Mouse (Mus musculus) embryonic facial prominence, embryonic 13.5 days (tissue): ENCODE measurements around the gene Arhgap9. TPM values are rescaled to one million over a fixed set of nuclear protein-coding genes. Genes with fewer than 3 reads are reported as not detected.
A peak's percentile ranks its signal among the peaks of the same experiment; 100 is the strongest.

Experiments
- ATAC-seq: fragments of 200-750 bp; cut with Nextera tagmentation; 2 replicates; pipeline ENCODE4 v1.8.0; 2017; ENCODE audit warnings: low read depth; ENCODE audit not compliant: insufficient number of reproducible peaks, insufficient read depth, low FRiP score, low TSS enrichment
- H3K27ac ChIP-seq: fragments of 300-500 bp; sonication (generic); 2 replicates; pipeline ENCODE4 v1.5.1; 2015; ENCODE audit warnings: moderate library complexity, mild to moderate bottlenecking, inconsistent platforms
- H3K27me3 ChIP-seq: fragments of 300-500 bp; sonication (generic); 2 replicates; pipeline ENCODE4 v1.6.1; 2015; ENCODE audit warnings: mild to moderate bottlenecking, inconsistent platforms
- H3K36me3 ChIP-seq: fragments of 300-500 bp; sonication (generic); 2 replicates; pipeline ENCODE4 v1.6.1; 2015; ENCODE audit warnings: mild to moderate bottlenecking, inconsistent platforms
- H3K4me1 ChIP-seq: fragments of 300-500 bp; sonication (generic); 2 replicates; pipeline ENCODE4 v1.6.1; 2015; ENCODE audit warnings: inconsistent platforms
- H3K4me2 ChIP-seq: fragments of 300-500 bp; sonication (generic); 2 replicates; pipeline ENCODE4 v1.6.1; 2015; ENCODE audit warnings: moderate library complexity, mild to moderate bottlenecking, inconsistent platforms
- H3K4me3 ChIP-seq: fragments of 300-500 bp; sonication (generic); 2 replicates; pipeline ENCODE4 v1.5.1; 2015; ENCODE audit warnings: mild to moderate bottlenecking, inconsistent platforms
- H3K9ac ChIP-seq: fragments of 300-500 bp; sonication (generic); 2 replicates; pipeline ENCODE4 v1.6.1; 2015; ENCODE audit warnings: mild to moderate bottlenecking, inconsistent platforms
- H3K9me3 ChIP-seq: fragments of 300-500 bp; sonication (generic); 2 replicates; pipeline ENCODE4 v1.6.1; 2016; ENCODE audit warnings: inconsistent platforms
- WGBS: fragments of 180-500 bp; shearing (Covaris S2); methylation state at CpG from one replicate; pipeline ENCODE4 v1.1.7; 2015; ENCODE audit warnings: mixed read lengths; 5-methylcytosine and 5-hydroxymethylcytosine counted together
- polyA plus RNA-seq: library from polyadenylated mRNA; unstranded; fragments of >200 nt; fragmentation: Nextera tagmentation; extraction: Ambion mirVana; gene quantifications from 2 replicates; pipeline ENCODE4 v1.2.1, GENCODE M21; 2015

The Arhgap9 gene
- polyA plus RNA-seq, 1 experiment from 2014 or later, result 3.4 TPM

- H3K9ac ChIP-seq, result peak overlapping the region; percentile 84
- no peaks in the 10 kb centered on the region for H3K9me3 ChIP-seq
- no peaks in the 10 kb centered on the region for H3K27me3 ChIP-seq
- ATAC-seq, result no peak
- H3K4me2 ChIP-seq, result peak overlapping the region; percentile 89
- peak overlapping the region; percentile 97 for H3K27ac ChIP-seq
- peaks cover 65% of the 10 kb centered on the region for H3K4me1 ChIP-seq
- H3K36me3 ChIP-seq, result peaks cover 51% of the 10 kb centered on the region
- peak overlapping the region; percentile 70 for H3K4me3 ChIP-seq
- WGBS, result 80% methylated on average over 15 of the region's 15 CpGs
Observed at GRCm38 (mm10) chr10:127287271-127287935, 34.4 kb upstream of the Arhgap9 start.

- Histone ChIP-seq H3K4me2 (peak overlapping the region; percentile 89), H3K9me3 (no peaks in the 10 kb centered on the region), H3K36me3 (peaks cover 47% of the 10 kb centered on the region), H3K4me1 (peaks cover 70% of the 10 kb centered on the region), H3K4me3 (peak overlapping the region; percentile 70), H3K9ac (peak overlapping the region; percentile 84), H3K27me3 (no peaks in the 10 kb centered on the region), H3K27ac (peak overlapping the region; percentile 97)
- WGBS, result 1% methylated on average over 3 of the region's 3 CpGs
- no peak for ATAC-seq
Observed at GRCm38 (mm10) chr10:127287936-127288293, 33.8 kb upstream of the Arhgap9 start.

- H3K27ac ChIP-seq, result peak overlapping the region; percentile 97
- H3K4me3 ChIP-seq, result peak overlapping the region; percentile 70
- peaks cover 74% of the 10 kb centered on the region for H3K4me1 ChIP-seq
- no peaks in the 10 kb centered on the region for H3K27me3 ChIP-seq
- H3K9me3 ChIP-seq, result no peaks in the 10 kb centered on the region
- H3K4me2 ChIP-seq, result peak overlapping the region; percentile 89
- peak; percentile 35 for ATAC-seq
- H3K9ac ChIP-seq, result peak overlapping the region; percentile 84
- WGBS, result under 1% methylated on average over 22 of the region's 28 CpGs
- H3K36me3 ChIP-seq, result peaks cover 47% of the 10 kb centered on the region
Observed at GRCm38 (mm10) chr10:127288328-127288799, 33.4 kb upstream of the Arhgap9 start.

- Histone ChIP-seq H3K4me2 (peak within 1 kb of the TSS; percentile 89), H3K27ac (peak within 1 kb of the TSS; percentile 97), H3K4me3 (peak within 1 kb of the TSS; percentile 70), H3K36me3 (peaks cover 46% of the 10 kb centered on the region), H3K9me3 (no peaks in the 10 kb centered on the region), H3K4me1 (peaks cover 76% of the 10 kb centered on the region), H3K27me3 (no peaks in the 10 kb centered on the region), H3K9ac (peak within 1 kb of the TSS; percentile 84)
- ATAC-seq, result peak; percentile 10; the same call in 1 of the 2 replicates
- under 1% methylated on average over 47 of the region's 65 CpGs for WGBS
Observed at GRCm38 (mm10) chr10:127288800-127289572, 32.8 kb upstream of the Arhgap9 start, which contains the start of gene Mbd6. Mbd6 (minus strand) TSS chr10:127289018.

GRCm38 (mm10) chr10:127289573-127290191, 32.1 kb upstream of the Arhgap9 start:
- no peaks in the 10 kb centered on the region for H3K9me3 ChIP-seq
- H3K4me2 ChIP-seq, result peak overlapping the region; percentile 89
- no peak for ATAC-seq
- WGBS, result 3% methylated on average over 15 of the region's 15 CpGs
- H3K27ac ChIP-seq, result peak overlapping the region; percentile 97
- peaks cover 69% of the 10 kb centered on the region for H3K4me1 ChIP-seq
- H3K4me3 ChIP-seq, result peak overlapping the region; percentile 70
- H3K27me3 ChIP-seq, result no peaks in the 10 kb centered on the region
- H3K36me3 ChIP-seq, result peaks cover 46% of the 10 kb centered on the region
- H3K9ac ChIP-seq, result peak overlapping the region; percentile 84

GRCm38 (mm10) chr10:127290307-127290929, 31.3 kb upstream of the Arhgap9 start:
- H3K9ac ChIP-seq, result peak overlapping the region; percentile 84
- WGBS, result under 1% methylated on average over 46 of the region's 47 CpGs
- peak overlapping the region; percentile 70 for H3K4me3 ChIP-seq
- no peaks in the 10 kb centered on the region for H3K9me3 ChIP-seq
- H3K27me3 ChIP-seq, result no peaks in the 10 kb centered on the region
- ATAC-seq, result peak; percentile 86
- peak overlapping the region; percentile 97 for H3K27ac ChIP-seq
- H3K4me1 ChIP-seq, result peaks cover 61% of the 10 kb centered on the region
- H3K4me2 ChIP-seq, result peak overlapping the region; percentile 89
- H3K36me3 ChIP-seq, result peaks cover 46% of the 10 kb centered on the region

- peak overlapping the region; percentile 89 for H3K4me2 ChIP-seq
- no peaks in the 10 kb centered on the region for H3K9me3 ChIP-seq
- no peaks in the 10 kb centered on the region for H3K27me3 ChIP-seq
- ATAC-seq, result peak; percentile 48
- H3K36me3 ChIP-seq, result peaks cover 46% of the 10 kb centered on the region
- H3K9ac ChIP-seq, result peak overlapping the region; percentile 81
- H3K27ac ChIP-seq, result peak overlapping the region; percentile 97
- WGBS, result 1% methylated on average over 19 of the region's 19 CpGs
- peaks cover 53% of the 10 kb centered on the region for H3K4me1 ChIP-seq
- H3K4me3 ChIP-seq, result peak overlapping the region; percentile 70
Observed at GRCm38 (mm10) chr10:127290930-127291880, 30.6 kb upstream of the Arhgap9 start.

GRCm38 (mm10) chr10:127291881-127292638, 29.7 kb upstream of the Arhgap9 start:
- Histone ChIP-seq H3K27me3 (no peaks in the 10 kb centered on the region), H3K4me1 (peaks cover 45% of the 10 kb centered on the region), H3K4me2 (peak overlapping the region; percentile 89), H3K36me3 (peaks cover 46% of the 10 kb centered on the region), H3K4me3 (peak overlapping the region; percentile 70), H3K9ac (peak overlapping the region; percentile 81), H3K9me3 (no peaks in the 10 kb centered on the region), H3K27ac (peak overlapping the region; percentile 97)
- 46% methylated on average over 5 of the region's 5 CpGs for WGBS
- ATAC-seq, result no peak

- peaks cover 52% of the 10 kb centered on the region for H3K36me3 ChIP-seq
- no peaks in the 10 kb centered on the region for H3K27me3 ChIP-seq
- ATAC-seq, result no peak
- H3K9me3 ChIP-seq, result no peaks in the 10 kb centered on the region
- 76% methylated on average over 6 of the region's 6 CpGs for WGBS
- H3K27ac ChIP-seq, result no peak overlapping the region
- no peak overlapping the region for H3K9ac ChIP-seq
- H3K4me2 ChIP-seq, result peak overlapping the region; percentile 89; the same call in 1 of the 2 replicates
- peaks cover 35% of the 10 kb centered on the region for H3K4me1 ChIP-seq
- H3K4me3 ChIP-seq, result no peak overlapping the region
Observed at GRCm38 (mm10) chr10:127292987-127293538, 28.7 kb upstream of the Arhgap9 start.
